Mouse (Mus musculus) MEL (cell line): ENCODE results near the gene Fam172a. TPM values are rescaled to one million over a fixed set of nuclear protein-coding genes. Genes with fewer than 3 reads are reported as not detected.

Source experiments
- DNase-seq: peaks from one replicate; pipeline ENCODE4 v3.0.0; 2011; ENCODE audit warnings: low read depth, low spot score
- H3K27ac ChIP-seq: 2 replicates; pipeline ENCODE4 v1.5.1; 2012; ENCODE audit warnings: low read depth, mild to moderate bottlenecking, control low read depth, low read length, moderate library complexity; ENCODE audit not compliant: control insufficient read depth
- H3K27me3 ChIP-seq, 2 experiments: fragments of 150-350 bp in 1 of 2; sonication (generic) in 1 of 2; 2 replicates each; pipeline ENCODE4 v1.6.1; 2012; ENCODE audit warnings: low read length in 2 of 2, mild to moderate bottlenecking in 2 of 2, improper control_type of control experiment in 1 of 2, moderate library complexity in 1 of 2; ENCODE audit not compliant: insufficient read depth in 2 of 2, control insufficient read depth in 1 of 2
- H3K36me3 ChIP-seq, 2 experiments: 2 replicates each; pipeline ENCODE4 v1.6.1; 2012 to 2014; ENCODE audit warnings: low read length in 2 of 2, improper control_type of control experiment in 1 of 2, inconsistent platforms in 1 of 2, mild to moderate bottlenecking in 1 of 2; ENCODE audit not compliant: insufficient read depth in 2 of 2, control insufficient read depth in 1 of 2
- H3K4me1 ChIP-seq, 2 experiments: fragments of 150-350 bp in 1 of 2; sonication (generic) in 1 of 2; 2 replicates each; pipeline ENCODE4 v1.6.1; 2012; ENCODE audit warnings: low read length in 2 of 2, improper control_type of control experiment in 1 of 2, mild to moderate bottlenecking in 1 of 2; ENCODE audit not compliant: insufficient read depth in 2 of 2, control insufficient read depth in 1 of 2
- H3K4me3 ChIP-seq, 2 experiments: fragments of 150-350 bp in 1 of 2; sonication (generic) in 1 of 2; 2 replicates each; pipeline ENCODE4 v1.5.1; 2012; ENCODE audit warnings: low read depth in 2 of 2, low read length in 2 of 2, mild to moderate bottlenecking in 2 of 2, moderate library complexity in 2 of 2, control low read depth in 1 of 2, improper control_type of control experiment in 1 of 2; ENCODE audit not compliant: control insufficient read depth in 1 of 2, insufficient read depth in 1 of 2
- H3K79me2 ChIP-seq: 2 replicates; pipeline ENCODE4 v1.6.1; 2012; ENCODE audit warnings: mild to moderate bottlenecking, low read length, moderate library complexity; ENCODE audit not compliant: control insufficient read depth, poor library complexity, insufficient read depth
- H3K9ac ChIP-seq: 2 replicates; pipeline ENCODE4 v1.6.1; 2012; ENCODE audit warnings: low read depth, mild to moderate bottlenecking, control low read depth, low read length, moderate library complexity; ENCODE audit not compliant: control insufficient read depth, poor library complexity, severe bottlenecking
- H3K9me3 ChIP-seq: fragments of 150-350 bp; sonication (generic); replicated peaks from 2 replicates; pipeline ENCODE4 v1.6.1; 2012; ENCODE audit warnings: mild to moderate bottlenecking, low read length, improper control_type of control experiment, moderate library complexity; ENCODE audit not compliant: insufficient read depth
- BHLHE40 ChIP-seq: IDR thresholded peaks from 2 replicates; pipeline ENCODE4 v1.6.1; 2012; ENCODE audit warnings: low read depth, mild to moderate bottlenecking, inconsistent platforms, low read length, improper control_type of control experiment, borderline replicate concordance
- CTCF ChIP-seq, 3 experiments: IDR thresholded peaks in 2 of 3; conservative IDR thresholded peaks in 1 of 3; 2 replicates each; pipeline ENCODE4 v1.5.1; 2011 to 2012; ENCODE audit warnings: low read length in 3 of 3, low read depth in 2 of 3, mild to moderate bottlenecking in 2 of 3, improper control_type of control experiment in 1 of 3, inconsistent platforms in 1 of 3, mixed read lengths in 1 of 3, moderate library complexity in 1 of 3; ENCODE audit not compliant: control insufficient read depth in 1 of 3, insufficient read depth in 1 of 3, poor library complexity in 1 of 3, severe bottlenecking in 1 of 3
- ELF1 ChIP-seq: IDR thresholded peaks from 2 replicates; pipeline ENCODE4 v1.6.1; 2014; ENCODE audit warnings: low read depth, mild to moderate bottlenecking, inconsistent platforms, low read length, improper control_type of control experiment, moderate library complexity
- EP300 ChIP-seq, 2 experiments: IDR thresholded peaks; 2 replicates each; pipeline ENCODE4 v1.6.1; 2011; ENCODE audit warnings: improper control_type of control experiment in 2 of 2, low read length in 2 of 2, low read depth in 1 of 2, mild to moderate bottlenecking in 1 of 2
- ETS1 ChIP-seq: IDR thresholded peaks from 2 replicates; pipeline ENCODE4 v1.6.1; 2012; ENCODE audit warnings: low read depth, mild to moderate bottlenecking, inconsistent platforms, low read length, improper control_type of control experiment, moderate library complexity
- GABPA ChIP-seq: IDR thresholded peaks from 2 replicates; pipeline ENCODE4 v1.6.1; 2012; ENCODE audit warnings: low read depth, mild to moderate bottlenecking, inconsistent platforms, low read length, improper control_type of control experiment, moderate library complexity
- MAFK ChIP-seq: IDR thresholded peaks from 2 replicates; pipeline ENCODE4 v1.6.1; 2011; ENCODE audit warnings: low read depth, mild to moderate bottlenecking, low read length, improper control_type of control experiment, borderline replicate concordance
- MAX ChIP-seq: IDR thresholded peaks from 2 replicates; pipeline ENCODE4 v1.6.1; 2011; ENCODE audit warnings: low read length, improper control_type of control experiment
- MAZ ChIP-seq: IDR thresholded peaks from 2 replicates; pipeline ENCODE4 v1.6.1; 2012; ENCODE audit warnings: low read depth, mild to moderate bottlenecking, inconsistent platforms, low read length, improper control_type of control experiment
- MEF2A ChIP-seq: IDR thresholded peaks from 2 replicates; pipeline ENCODE4 v1.6.1; 2014; ENCODE audit warnings: low read depth, mild to moderate bottlenecking, inconsistent platforms, low read length, improper control_type of control experiment; ENCODE audit not compliant: poor library complexity, insufficient replicate concordance, severe bottlenecking; ENCODE audit errors: extremely low read depth
- MYB ChIP-seq: IDR thresholded peaks from 2 replicates; pipeline ENCODE4 v1.6.1; 2011; ENCODE audit warnings: mild to moderate bottlenecking, low read depth, low read length, improper control_type of control experiment
- MYC ChIP-seq: IDR thresholded peaks from 2 replicates; pipeline ENCODE4 v1.6.1; 2011; ENCODE audit warnings: low read depth, mild to moderate bottlenecking, low read length, improper control_type of control experiment, moderate library complexity
- POLR2A ChIP-seq, 2 experiments: IDR thresholded peaks; 2 replicates each; pipeline ENCODE4 v1.6.1; 2011 to 2012; ENCODE audit warnings: low read length in 2 of 2, mild to moderate bottlenecking in 2 of 2, control low read depth in 1 of 2, improper control_type of control experiment in 1 of 2, low read depth in 1 of 2, moderate library complexity in 1 of 2; ENCODE audit not compliant: control insufficient read depth in 1 of 2, insufficient read depth in 1 of 2, poor library complexity in 1 of 2
- RCOR1 ChIP-seq: IDR thresholded peaks from 2 replicates; pipeline ENCODE4 v1.6.1; 2012; ENCODE audit warnings: low read depth, mild to moderate bottlenecking, inconsistent platforms, low read length, improper control_type of control experiment
- SIN3A ChIP-seq: IDR thresholded peaks from 2 replicates; pipeline ENCODE4 v1.6.1; 2012; ENCODE audit warnings: low read length, improper control_type of control experiment, inconsistent platforms
- TBP ChIP-seq: IDR thresholded peaks from 2 replicates; pipeline ENCODE4 v1.8.0; 2011; ENCODE audit warnings: low read depth, low read length, improper control_type of control experiment
- USF1 ChIP-seq: IDR thresholded peaks from 2 replicates; pipeline ENCODE4 v1.6.1; 2014; ENCODE audit warnings: low read depth, mild to moderate bottlenecking, inconsistent platforms, low read length, improper control_type of control experiment, moderate library complexity
- ZC3H11A ChIP-seq: IDR thresholded peaks from 2 replicates; pipeline ENCODE4 v1.6.1; 2012; ENCODE audit warnings: low read depth, mild to moderate bottlenecking, inconsistent platforms, low read length, improper control_type of control experiment
- ZMIZ1 ChIP-seq: IDR thresholded peaks from 2 replicates; pipeline ENCODE4 v1.6.1; 2012; ENCODE audit warnings: low read depth, mild to moderate bottlenecking, inconsistent platforms, low read length, improper control_type of control experiment, moderate library complexity
- ZNF384 ChIP-seq: IDR thresholded peaks from 2 replicates; pipeline ENCODE4 v1.6.1; 2012; ENCODE audit warnings: low read depth, mild to moderate bottlenecking, inconsistent platforms, low read length, improper control_type of control experiment
- polyA plus RNA-seq, 2 experiments: library from polyadenylated mRNA; stranded (reverse) in 1 of 2; unstranded in 1 of 2; fragments of >175 nt in 1 of 2; fragments of >200 nt in 1 of 2; gene quantifications; 2 replicates each; pipeline versions ENCODE4 v1.2.1 to v1.2.4; 2012; ENCODE audit warnings: low replicate concordance in 2 of 2, low read depth in 1 of 2; ENCODE audit not compliant: insufficient read length in 2 of 2, insufficient read depth in 1 of 2, missing spikeins in 1 of 2
- total RNA-seq: library from RNA; depleted of rRNA; stranded (reverse); fragments of 300-350 nt; gene quantifications from 2 replicates; pipeline ENCODE4 v1.2.3, GENCODE M21; 2012

Fam172a gene
- total and polyA plus RNA-seq, 3 experiments, result 13.4 to 358 (median 19.6) TPM

- Histone ChIP-seq H3K79me2 (no peaks in the 10 kb centered on the region), H3K9me3 (no peaks in the 10 kb centered on the region), H3K4me3 (no peak overlapping the region), H3K36me3 (no peaks in the 10 kb centered on the region), H3K4me1 (no peaks in the 10 kb centered on the region), H3K9ac (no peak overlapping the region), H3K27me3 (no peaks in the 10 kb centered on the region), H3K27ac (no peak overlapping the region)
- no peak for DNase-seq
- TF ChIP-seq ZMIZ1 (no peak), TBP (no peak), MAFK (no peak), ETS1 (no peak)
Observed at GRCm38 (mm10) chr13:78032821-78033220, 331.0 kb downstream of the Fam172a start.

DNA sequence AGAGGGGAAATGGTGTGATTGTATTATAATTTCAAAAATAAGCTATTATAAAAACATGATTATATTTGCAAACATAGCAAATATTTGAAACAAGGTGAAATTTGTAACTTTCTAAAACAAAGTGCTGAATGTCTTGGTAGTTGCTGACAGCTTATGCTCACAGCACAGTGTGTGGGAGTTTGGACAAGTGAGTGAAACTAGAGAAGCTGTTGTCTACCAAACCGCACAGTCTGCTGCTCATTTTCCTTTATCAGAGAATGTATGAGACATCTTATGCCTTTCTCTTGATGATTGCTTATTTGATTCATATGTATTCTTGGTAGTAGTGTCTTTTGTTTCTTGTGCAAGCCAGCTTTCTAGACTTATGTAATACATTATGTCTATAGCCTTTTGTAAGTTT is 335.4 kb downstream of the Fam172a start:
- Histone ChIP-seq H3K27ac (no peak overlapping the region), H3K79me2 (no peaks in the 10 kb centered on the region), H3K4me1 (no peaks in the 10 kb centered on the region), H3K4me3 (no peak overlapping the region), H3K27me3 (no peaks in the 10 kb centered on the region), H3K9me3 (no peaks in the 10 kb centered on the region), H3K9ac (no peak overlapping the region), H3K36me3 (no peaks in the 10 kb centered on the region)
- no peak for TF ChIP-seq USF1
- no peak for TF ChIP-seq SIN3A
- TF ChIP-seq MAX, result no peak
- no peak for TF ChIP-seq MYB
- TF ChIP-seq MEF2A, result no peak
- no peak for TF ChIP-seq GABPA
- TF ChIP-seq ZC3H11A, result no peak
- TF ChIP-seq POLR2A (IDR thresholded peaks at IDR 0.05; ENCODE audit: control insufficient read depth in 1 of 2, insufficient read depth in 1 of 2, low read depth in 1 of 2, low read length in 2 of 2, poor library complexity in 1 of 2), result no peak
- no peak for TF ChIP-seq ZNF384
- TF ChIP-seq MAZ, result no peak
- TF ChIP-seq CTCF (IDR thresholded peaks at IDR 0.05 in 2 of 3, conservative IDR thresholded peaks at IDR 0.05 in 1 of 3; ENCODE audit: control insufficient read depth in 1 of 3, insufficient read depth in 1 of 3, low read depth in 2 of 3, low read length in 3 of 3, poor library complexity in 1 of 3, severe bottlenecking in 1 of 3), result no peak
- no peak for TF ChIP-seq RCOR1
- no peak for TF ChIP-seq ELF1
- no peak for TF ChIP-seq MYC
- no peak for TF ChIP-seq EP300 (IDR thresholded peaks at IDR 0.05; ENCODE audit: low read depth in 1 of 2, low read length in 2 of 2)
- TF ChIP-seq BHLHE40, result no peak
- DNase-seq, result no peak
